Mouse (Mus musculus): Measurements from ENCODE around the gene Espn. TPM values are rescaled to one million over a fixed set of nuclear protein-coding genes. Genes with fewer than 3 reads are reported as not detected.

The Espn gene
- polyA plus RNA-seq, 1 experiment, result 87.1 TPM

- H3K36me3 ChIP-seq (ENCODE audit: control insufficient read depth, insufficient read depth, low read length), result no peaks in the 10 kb centered on the region
Measured at GRCm38 (mm10) chr4:152136112-152136875, 15.9 kb downstream of the Espn start.

GRCm38 (mm10) chr4:152135363-152135762, 16.8 kb downstream of the Espn start:
- Histone ChIP-seq H3K4me1 (ENCODE audit: control insufficient read depth, insufficient read depth, low read length) (peaks cover 25% of the 10 kb centered on the region), H3K27ac (ENCODE audit: control insufficient read depth, insufficient read depth, low read depth, low read length) (no peak overlapping the region), H3K27me3 (ENCODE audit: control insufficient read depth, insufficient read depth, low read length) (no peaks in the 10 kb centered on the region; the same call in 1 of the 2 replicates), H3K4me3 (ENCODE audit: control insufficient read depth, low read depth, low read length) (no peak overlapping the region), H3K36me3 (ENCODE audit: control insufficient read depth, insufficient read depth, low read length) (no peaks in the 10 kb centered on the region)
- TF ChIP-seq CTCF (IDR thresholded peaks at IDR 0.05; ENCODE audit: control insufficient read depth, insufficient read depth, insufficient replicate concordance, low read depth, low read length) (0 out of 2 replicates have a peak, but pooled peaks have one; percentile 17), POLR2A (IDR thresholded peaks at IDR 0.05; ENCODE audit: control insufficient read depth, low read depth, low read length) (no peak)

More at GRCm38 (mm10) chr4:152136112-152136875, 15.9 kb downstream of the Espn start:
- H3K27me3 ChIP-seq (ENCODE audit: control insufficient read depth, insufficient read depth, low read length), result no peaks in the 10 kb centered on the region; the same call in 1 of the 2 replicates
- H3K4me1 ChIP-seq (ENCODE audit: control insufficient read depth, insufficient read depth, low read length), result peaks cover 20% of the 10 kb centered on the region
- no peak overlapping the region for H3K27ac ChIP-seq (ENCODE audit: control insufficient read depth, insufficient read depth, low read depth, low read length)
- H3K4me3 ChIP-seq (ENCODE audit: control insufficient read depth, low read depth, low read length), result no peak overlapping the region
- peak; percentile 45; the same call in 1 of the 2 replicates for TF ChIP-seq CTCF (IDR thresholded peaks at IDR 0.05; ENCODE audit: control insufficient read depth, insufficient read depth, insufficient replicate concordance, low read depth, low read length)
- TF ChIP-seq POLR2A (IDR thresholded peaks at IDR 0.05; ENCODE audit: control insufficient read depth, low read depth, low read length), result no peak

- Histone ChIP-seq H3K4me1 (ENCODE audit: control insufficient read depth, insufficient read depth, low read length) (peaks cover 25% of the 10 kb centered on the region), H3K27me3 (ENCODE audit: control insufficient read depth, insufficient read depth, low read length) (no peaks in the 10 kb centered on the region; the same call in 1 of the 2 replicates)
Measured at GRCm38 (mm10) chr4:152134507-152134906, 17.7 kb downstream of the Espn start.

GRCm38 (mm10) chr4:152133213-152133612, 19.0 kb downstream of the Espn start:
- H3K4me1 ChIP-seq (ENCODE audit: control insufficient read depth, insufficient read depth, low read length), result peaks cover 17% of the 10 kb centered on the region
- no peaks in the 10 kb centered on the region; the same call in 1 of the 2 replicates for H3K27me3 ChIP-seq (ENCODE audit: control insufficient read depth, insufficient read depth, low read length)
- H3K4me3 ChIP-seq (ENCODE audit: control insufficient read depth, low read depth, low read length), result no peak overlapping the region
- TF ChIP-seq POLR2A (IDR thresholded peaks at IDR 0.05; ENCODE audit: control insufficient read depth, low read depth, low read length), result no peak
- no peak for TF ChIP-seq CTCF (IDR thresholded peaks at IDR 0.05; ENCODE audit: control insufficient read depth, insufficient read depth, insufficient replicate concordance, low read depth, low read length)
- no peaks in the 10 kb centered on the region for H3K36me3 ChIP-seq (ENCODE audit: control insufficient read depth, insufficient read depth, low read length)
- no peak overlapping the region for H3K27ac ChIP-seq (ENCODE audit: control insufficient read depth, insufficient read depth, low read depth, low read length)

More at GRCm38 (mm10) chr4:152134507-152134906, 17.7 kb downstream of the Espn start:
- TF ChIP-seq CTCF (IDR thresholded peaks at IDR 0.05; ENCODE audit: control insufficient read depth, insufficient read depth, insufficient replicate concordance, low read depth, low read length), result peak; percentile 87
- no peak for TF ChIP-seq POLR2A (IDR thresholded peaks at IDR 0.05; ENCODE audit: control insufficient read depth, low read depth, low read length)
- Histone ChIP-seq H3K36me3 (ENCODE audit: control insufficient read depth, insufficient read depth, low read length) (no peaks in the 10 kb centered on the region), H3K27ac (ENCODE audit: control insufficient read depth, insufficient read depth, low read depth, low read length) (no peak overlapping the region), H3K4me3 (ENCODE audit: control insufficient read depth, low read depth, low read length) (no peak overlapping the region)

GRCm38 (mm10) chr4:152132772-152133169, 19.4 kb downstream of the Espn start:
- peaks cover 15% of the 10 kb centered on the region for H3K4me1 ChIP-seq (ENCODE audit: control insufficient read depth, insufficient read depth, low read length)
- H3K4me3 ChIP-seq (ENCODE audit: control insufficient read depth, low read depth, low read length), result no peak overlapping the region
- no peak overlapping the region for H3K27ac ChIP-seq (ENCODE audit: control insufficient read depth, insufficient read depth, low read depth, low read length)
- no peaks in the 10 kb centered on the region for H3K36me3 ChIP-seq (ENCODE audit: control insufficient read depth, insufficient read depth, low read length)
- TF ChIP-seq CTCF (IDR thresholded peaks at IDR 0.05; ENCODE audit: control insufficient read depth, insufficient read depth, insufficient replicate concordance, low read depth, low read length) (no peak), POLR2A (IDR thresholded peaks at IDR 0.05; ENCODE audit: control insufficient read depth, low read depth, low read length) (no peak)
- H3K27me3 ChIP-seq (ENCODE audit: control insufficient read depth, insufficient read depth, low read length), result no peaks in the 10 kb centered on the region; the same call in 1 of the 2 replicates

GRCm38 (mm10) chr4:152131809-152132771, 20.1 kb downstream of the Espn start:
- Histone ChIP-seq H3K36me3 (ENCODE audit: control insufficient read depth, insufficient read depth, low read length) (no peaks in the 10 kb centered on the region), H3K27me3 (ENCODE audit: control insufficient read depth, insufficient read depth, low read length) (no peaks in the 10 kb centered on the region; the same call in 1 of the 2 replicates), H3K27ac (ENCODE audit: control insufficient read depth, insufficient read depth, low read depth, low read length) (no peak overlapping the region), H3K4me1 (ENCODE audit: control insufficient read depth, insufficient read depth, low read length) (peaks cover 15% of the 10 kb centered on the region), H3K4me3 (ENCODE audit: control insufficient read depth, low read depth, low read length) (no peak overlapping the region; the same call in 1 of the 2 replicates)
- TF ChIP-seq CTCF (IDR thresholded peaks at IDR 0.05; ENCODE audit: control insufficient read depth, insufficient read depth, insufficient replicate concordance, low read depth, low read length) (no peak), POLR2A (IDR thresholded peaks at IDR 0.05; ENCODE audit: control insufficient read depth, low read depth, low read length) (no peak)
